Mouse (Mus musculus): ENCODE measurements around the gene Trabd2b.

Gene Trabd2b

DNA sequence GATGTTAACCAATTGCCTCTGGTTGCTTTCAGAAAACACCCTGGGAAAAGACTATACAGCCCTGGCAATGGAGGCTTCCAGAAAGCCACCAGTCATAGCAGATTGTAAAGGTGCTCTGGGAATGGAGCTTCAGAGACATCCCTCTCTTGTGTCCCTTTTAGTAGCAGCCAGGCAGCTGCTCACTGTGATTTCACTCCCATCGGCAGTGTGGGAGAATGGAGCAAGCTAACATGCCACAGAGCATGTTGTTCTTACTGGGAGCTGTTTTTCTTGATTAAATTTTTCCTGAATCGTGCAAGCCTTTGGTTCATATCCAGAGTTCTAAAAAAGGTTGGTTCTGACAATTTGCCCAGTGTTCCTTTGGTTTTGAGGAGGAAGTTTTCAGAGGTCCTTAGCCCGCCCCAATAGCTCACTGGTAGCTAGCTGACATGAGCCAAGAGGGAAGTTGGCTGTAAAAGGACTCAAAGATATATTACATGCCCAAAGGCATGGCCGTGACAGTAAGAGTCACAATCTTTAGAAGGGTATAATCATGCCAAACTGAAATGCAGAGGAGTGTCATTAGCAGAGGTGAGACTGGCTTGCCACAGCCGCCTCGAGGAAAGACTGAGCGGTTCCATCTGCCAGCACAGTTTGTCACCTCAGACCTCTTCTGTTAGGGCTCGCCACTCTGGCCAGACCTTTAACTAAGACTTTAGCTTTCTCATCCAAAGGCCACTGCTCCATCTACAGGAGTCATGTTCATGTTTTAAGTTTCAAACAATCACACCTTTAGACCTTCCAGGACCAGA, 141.3 kb downstream of the Trabd2b start:
- peak; percentile 44 for DNase-seq

DNA sequence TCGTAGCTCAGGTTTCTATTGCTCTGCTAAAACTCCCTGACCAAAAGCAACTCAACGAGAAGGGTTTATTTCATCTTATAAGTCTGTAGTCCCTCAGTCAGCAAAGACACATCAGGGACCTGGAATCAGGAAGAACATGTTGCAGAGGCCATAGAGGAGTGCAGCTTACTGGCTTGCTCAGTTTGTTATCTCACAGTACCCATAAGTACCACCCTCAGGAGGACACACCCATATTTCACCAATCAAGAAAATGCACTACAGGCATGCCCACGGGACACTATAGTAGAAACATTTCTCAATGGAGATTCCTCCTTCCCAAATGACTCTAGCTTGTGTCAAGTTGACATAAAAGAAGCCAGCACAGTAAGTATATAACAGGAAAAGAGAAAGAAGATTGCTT, 143.0 kb downstream of the Trabd2b start:
- no peak for DNase-seq

DNA sequence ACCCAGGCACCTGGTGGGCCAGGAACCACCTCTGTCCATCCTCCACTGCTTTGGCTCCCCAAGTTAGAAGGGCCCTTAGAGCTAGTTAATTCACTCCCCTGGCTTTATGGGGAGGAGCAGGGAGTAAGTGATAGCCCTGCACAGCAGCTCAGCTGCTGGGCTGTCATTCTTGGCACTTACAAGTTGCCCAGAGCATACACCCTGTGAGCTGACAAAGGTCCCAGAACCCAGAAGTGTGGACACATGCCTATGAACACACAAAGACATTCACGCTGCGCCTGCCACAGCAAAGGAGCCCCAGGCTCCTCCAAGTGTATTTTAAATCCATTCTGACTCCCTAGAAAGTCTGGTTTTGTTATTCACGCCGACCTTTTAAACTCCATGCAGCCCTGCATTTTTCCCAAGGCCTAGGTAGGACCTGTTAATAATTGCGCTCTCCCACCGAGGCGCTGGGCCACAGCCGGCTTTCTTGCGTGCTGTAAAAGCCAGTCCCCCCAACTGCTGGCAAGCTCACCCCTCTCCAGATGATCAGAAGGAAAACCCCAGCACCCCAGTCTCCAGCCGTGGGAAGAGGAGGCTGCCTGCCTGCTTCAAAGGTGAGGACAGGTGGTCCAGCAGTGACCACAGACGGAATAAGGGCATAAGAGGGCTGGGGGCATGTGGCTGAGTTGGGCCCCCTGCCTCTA, 144.1 kb downstream of the Trabd2b start:
- no peak for DNase-seq

- no peak for DNase-seq
These were observed 150.4 kb downstream of the Trabd2b start for GRCm38 (mm10) chr4:114556880-114557279.

DNA sequence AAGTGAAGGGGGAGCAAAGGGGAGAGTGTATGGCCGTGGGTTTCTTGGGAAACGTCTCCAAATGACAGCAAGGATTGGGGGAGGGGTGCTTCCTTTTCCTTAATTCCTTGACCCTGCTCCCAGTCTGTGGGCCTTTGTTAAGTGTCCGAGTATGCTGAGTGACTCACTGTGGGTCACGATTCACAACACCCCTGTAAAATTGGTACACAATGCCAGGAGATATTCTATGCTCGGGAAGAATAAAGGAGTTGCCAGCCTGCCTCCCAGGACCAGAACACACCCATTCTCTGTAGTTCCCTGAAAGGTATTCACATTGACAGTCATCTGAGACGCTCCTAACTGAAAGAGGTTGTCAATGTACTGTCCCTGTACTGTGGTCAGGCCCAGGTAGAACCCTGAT, 151.2 kb downstream of the Trabd2b start:
- no peak for DNase-seq

- DNase-seq = no peak
These were observed 152.0 kb downstream of the Trabd2b start for GRCm38 (mm10) chr4:114558487-114558886.

DNA sequence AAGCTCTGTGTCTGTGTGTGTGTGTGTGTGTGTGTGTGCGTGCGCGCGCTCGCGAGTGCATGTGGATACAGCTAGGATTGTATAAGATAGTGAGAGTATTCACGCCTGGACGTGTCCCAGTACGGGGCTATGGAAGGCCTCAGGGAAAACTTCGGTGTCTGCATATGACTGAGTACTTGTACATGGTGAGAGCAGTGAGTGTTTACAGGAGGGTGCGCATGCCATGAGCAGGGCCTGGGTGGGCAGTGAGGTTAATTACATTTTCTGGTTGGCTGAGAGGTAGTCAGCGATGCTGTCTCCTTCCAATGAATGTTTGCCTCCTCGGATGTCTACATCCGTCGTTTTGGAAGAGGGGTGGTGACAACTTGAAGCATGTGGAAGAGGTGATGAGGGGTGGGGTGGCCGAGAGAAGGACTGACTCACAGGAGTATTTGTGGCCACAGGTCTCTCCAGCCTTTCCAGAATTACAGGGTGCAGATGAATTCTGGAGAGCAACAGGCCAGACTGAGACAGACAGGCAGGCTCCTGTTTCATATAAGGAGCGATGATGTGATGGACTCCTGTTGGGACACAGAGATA, 154.2 kb downstream of the Trabd2b start:
- no peak for DNase-seq

DNA sequence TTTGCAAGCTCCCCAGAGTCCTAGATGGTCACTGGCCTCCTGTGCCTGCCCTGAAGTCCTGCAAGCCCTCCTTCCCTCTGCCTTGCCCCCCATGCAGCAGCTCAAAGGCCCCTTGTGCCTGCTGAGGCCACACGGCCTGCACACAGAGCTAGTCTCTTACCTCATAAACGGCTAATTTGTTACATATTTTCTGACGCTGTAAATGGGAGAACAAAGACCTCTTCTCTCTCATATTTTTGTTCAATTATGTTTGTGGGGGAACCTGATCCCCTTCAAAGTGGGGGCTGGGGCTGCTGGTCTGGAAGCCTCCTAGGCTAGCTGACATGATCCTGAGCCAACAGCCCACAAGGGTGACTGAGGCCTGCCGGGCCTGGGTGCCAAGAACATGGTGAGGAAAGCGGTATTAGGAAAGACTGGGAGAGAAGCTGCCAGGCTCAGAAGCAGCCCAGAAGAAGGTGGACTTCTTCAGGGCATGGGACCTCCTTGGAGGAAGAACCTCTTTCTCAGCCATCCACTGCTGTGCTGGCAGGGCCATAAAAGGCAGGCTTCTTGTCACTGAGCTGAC, 157.7 kb downstream of the Trabd2b start:
- peak; percentile 17 for DNase-seq

DNA sequence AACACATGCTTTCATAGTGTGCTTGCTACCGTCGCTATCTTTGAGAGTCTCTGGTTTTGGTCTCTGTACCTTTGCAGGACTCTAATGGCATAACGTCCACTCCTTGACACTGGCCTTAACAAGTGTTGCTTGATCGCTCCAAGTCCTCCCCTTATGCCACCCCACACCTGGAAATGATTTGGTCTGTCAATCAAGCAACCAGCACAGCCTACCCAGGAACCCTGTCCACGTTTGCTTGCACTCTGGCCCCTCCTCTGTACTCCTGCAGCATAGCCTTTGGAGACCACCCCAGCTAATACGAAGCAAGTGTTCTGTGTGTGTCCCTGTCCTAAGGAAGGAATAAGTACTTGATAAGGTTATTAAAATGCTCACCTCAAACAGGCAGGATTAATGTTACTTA, 161.1 kb downstream of the Trabd2b start:
- no peak for DNase-seq

- DNase-seq = no peak
These were observed 161.6 kb downstream of the Trabd2b start for GRCm38 (mm10) chr4:114568081-114568605.

GRCm38 (mm10) chr4:114578153-114578950, 171.8 kb downstream of the Trabd2b start:
- DNase-seq = peak; percentile 35

DNA sequence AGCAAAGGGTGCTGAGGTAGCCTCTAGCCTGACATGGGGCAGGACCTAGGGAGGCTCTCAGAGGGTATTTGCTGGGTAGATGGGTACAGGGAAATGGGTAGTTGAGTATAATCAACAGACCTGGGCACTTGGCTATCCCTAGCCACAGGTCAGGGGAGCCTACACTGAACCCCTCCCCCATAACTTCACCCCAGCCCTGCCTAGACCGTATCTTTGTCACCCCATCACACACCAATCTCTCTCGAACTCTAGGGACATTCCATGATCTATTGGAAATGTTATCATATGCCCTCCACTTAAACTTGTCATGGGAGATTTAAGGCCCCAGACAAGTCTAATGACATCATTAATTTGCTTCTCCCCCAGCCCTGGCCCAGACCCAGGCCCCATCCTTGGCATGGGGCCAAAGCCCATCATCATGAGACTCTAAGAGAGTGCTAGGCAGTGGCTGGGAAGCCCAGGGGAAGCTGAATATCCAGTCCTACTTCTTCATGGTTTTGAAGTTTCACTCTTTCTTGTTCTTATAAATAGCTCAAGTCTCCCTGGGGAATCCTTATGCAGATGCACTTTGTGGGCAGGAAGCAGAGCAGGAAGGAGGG, 177.1 kb downstream of the Trabd2b start:
- DNase-seq = no peak

DNA sequence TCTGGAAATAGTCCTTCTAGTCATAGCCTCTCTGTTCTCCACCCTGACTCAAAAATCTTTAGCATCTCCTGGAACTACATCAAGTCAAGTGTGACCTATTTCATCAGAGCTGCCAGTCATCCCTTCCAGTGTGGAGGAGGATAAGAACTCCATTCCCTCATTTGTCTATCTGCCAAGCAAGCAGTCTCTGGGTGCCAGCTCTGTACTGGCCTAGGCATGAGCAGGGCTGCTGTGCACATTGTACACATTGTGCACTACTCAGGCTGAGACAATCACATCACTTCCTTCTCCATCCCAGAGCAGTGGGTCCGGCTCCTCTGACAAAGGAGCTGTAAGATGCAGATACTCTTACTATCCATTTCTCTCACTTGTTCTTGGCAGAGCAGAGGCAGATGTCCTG, 178.2 kb downstream of the Trabd2b start:
- DNase-seq = peak; percentile 28

- DNase-seq = no peak
These were observed 187.2 kb downstream of the Trabd2b start for GRCm38 (mm10) chr4:114593554-114594215.

DNA sequence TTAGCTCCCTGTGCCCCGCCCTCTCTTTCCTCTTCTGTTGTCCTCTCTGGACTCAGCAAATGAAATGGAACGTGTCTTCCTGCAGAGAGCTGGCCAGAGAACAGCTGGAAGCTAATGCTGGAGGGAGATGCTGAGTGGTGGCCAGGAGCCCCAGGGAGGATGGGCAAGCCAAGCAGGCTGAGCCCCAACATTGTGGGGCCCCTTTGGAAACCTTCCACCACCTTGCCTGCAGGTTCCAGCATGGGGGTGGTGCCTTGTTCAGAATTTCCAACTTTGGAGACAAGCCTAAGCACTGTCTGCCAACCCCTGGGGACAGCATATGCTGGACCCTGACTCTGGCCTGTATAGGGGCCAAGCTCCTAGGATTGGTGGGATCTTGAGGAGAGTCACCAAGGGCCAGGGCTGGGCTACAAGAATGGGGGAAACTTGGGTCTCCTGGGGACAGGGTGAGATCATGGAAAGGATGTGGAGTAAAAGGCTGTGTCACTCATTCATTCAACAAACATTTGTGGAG, 188.7 kb downstream of the Trabd2b start:
- DNase-seq = peak; percentile 32

- no peak for DNase-seq
These were observed 192.6 kb downstream of the Trabd2b start for GRCm38 (mm10) chr4:114599121-114599520.

DNA sequence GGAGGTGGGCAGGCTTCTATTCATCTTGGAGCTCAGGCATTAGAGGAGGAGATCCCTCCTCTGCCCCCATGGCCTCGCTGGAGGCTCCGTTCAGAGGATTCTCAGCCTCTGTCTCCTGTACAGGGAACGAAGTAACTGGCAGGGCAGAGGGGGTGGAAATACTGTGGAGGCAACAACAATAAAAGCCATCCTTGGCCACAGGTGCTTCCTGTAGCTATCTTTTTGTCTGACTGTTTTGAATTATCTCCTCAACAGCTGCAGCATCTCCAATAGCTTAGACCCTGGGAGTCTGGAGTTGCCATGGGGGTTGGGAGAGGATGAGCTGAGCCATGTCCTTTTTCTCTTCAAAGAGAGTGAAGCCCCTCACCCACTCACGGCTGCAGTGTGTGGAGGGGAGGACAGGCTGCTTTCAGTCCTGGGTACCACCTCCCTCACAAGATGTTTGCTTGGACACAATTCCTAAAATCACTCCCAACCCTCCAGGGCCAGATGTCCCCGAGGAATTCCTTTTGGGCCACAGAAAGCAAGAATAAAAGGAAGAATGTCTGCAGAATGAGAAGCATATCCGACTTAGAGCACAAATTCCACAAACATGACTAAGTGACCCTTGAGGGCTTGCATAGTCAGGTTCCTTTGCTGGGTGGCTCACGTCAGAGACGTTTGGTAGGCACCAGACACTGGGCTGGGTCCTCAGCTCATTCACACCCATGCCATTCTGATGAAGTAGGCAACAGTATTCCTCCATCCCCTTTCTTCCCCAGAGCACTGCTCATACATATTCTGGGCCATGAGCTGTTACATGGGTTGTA, 194.9 kb downstream of the Trabd2b start:
- DNase-seq = no peak

DNA sequence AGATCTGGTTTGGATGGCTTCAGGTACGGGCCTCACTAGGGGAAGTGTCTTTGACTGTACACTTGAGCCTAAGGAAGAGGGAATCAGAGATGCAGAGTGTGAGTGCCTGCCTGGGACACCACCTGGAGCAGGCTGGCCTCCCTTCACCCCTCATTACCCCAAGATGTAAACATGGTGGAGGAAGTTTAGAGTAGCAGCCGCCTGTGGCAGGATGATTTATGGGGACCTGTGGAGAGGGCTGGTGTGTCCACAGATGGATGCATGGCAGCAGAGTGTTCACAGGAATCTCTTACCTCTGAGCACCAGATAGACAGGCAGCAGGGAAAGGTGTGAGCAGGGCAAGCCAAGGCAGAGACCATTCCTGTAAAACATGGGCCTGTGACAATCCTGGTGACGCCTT, 199.1 kb downstream of the Trabd2b start:
- DNase-seq = no peak

DNA sequence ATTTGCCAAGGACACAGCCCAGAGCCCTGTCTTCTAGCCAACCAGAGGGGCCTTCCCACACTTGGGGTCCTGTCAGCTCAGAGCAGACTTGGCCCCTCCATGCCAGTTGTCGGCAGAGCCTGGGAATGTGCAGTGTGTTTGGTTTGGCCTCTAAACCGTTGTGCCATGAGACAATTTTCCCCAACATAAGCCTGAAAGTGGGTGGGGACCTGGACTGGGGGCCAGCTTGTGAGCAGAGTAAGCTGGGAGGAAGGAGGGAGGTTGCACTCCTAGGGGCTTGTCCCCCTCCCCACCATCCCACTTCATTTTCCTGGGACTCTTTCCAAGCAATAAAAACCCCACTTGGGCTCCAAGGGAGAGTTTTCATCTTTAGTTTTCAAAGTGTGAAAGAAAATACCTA, 201.3 kb downstream of the Trabd2b start:
- DNase-seq = no peak

DNA sequence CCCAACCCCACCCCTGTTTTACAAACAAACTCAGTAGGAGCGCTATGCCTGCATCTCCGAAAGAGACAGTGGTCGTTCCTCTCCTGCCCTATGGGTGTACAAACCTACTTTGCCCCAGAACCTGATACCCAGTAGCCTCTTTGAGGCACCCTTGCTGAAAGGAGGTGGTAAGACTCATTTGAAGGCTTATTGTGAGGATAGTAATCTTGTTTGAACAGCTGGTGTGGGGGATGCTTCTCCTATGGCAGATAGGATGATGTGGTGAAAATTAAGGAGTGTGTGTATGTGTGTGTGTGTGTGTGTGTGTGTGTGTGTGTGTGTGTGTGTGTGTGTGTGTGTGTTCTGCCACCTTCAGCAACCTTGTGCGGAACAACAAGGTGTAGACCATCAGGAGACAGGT, 202.8 kb downstream of the Trabd2b start:
- no peak for DNase-seq

Data from lung, postnatal 36 days (tissue).